Mouse (Mus musculus) midbrain, postnatal 0 days (tissue): ENCODE measurements around the gene Csf2. TPM values are rescaled to one million over a fixed set of nuclear protein-coding genes. Genes with fewer than 3 reads are reported as not detected.
A peak's percentile ranks its signal among the peaks of the same experiment; 100 is the strongest.
"Not testable (repeated sequence)": the region's sequence is repeated elsewhere in the genome, so short reads cannot be mapped to it uniquely, and the experiment has no call there.

Source experiments
- ATAC-seq: fragments of 200-750 bp; cut with Nextera tagmentation; 2 replicates; pipeline ENCODE4 v1.8.0; 2017; ENCODE audit warnings: moderate number of reproducible peaks, mild to moderate bottlenecking, moderate TSS enrichment, moderate library complexity; ENCODE audit not compliant: low FRiP score
- DNase-seq: peaks from one replicate; pipeline ENCODE4 v3.0.0-alpha.2; 2015; ENCODE audit warnings: low spot score
- H3K27ac ChIP-seq: fragments of 300-500 bp; sonication (generic); 2 replicates; pipeline ENCODE4 v1.5.1; 2014; ENCODE audit warnings: low read depth, mild to moderate bottlenecking, low read length, mixed read lengths
- H3K27me3 ChIP-seq: fragments of 300-500 bp; sonication (generic); 2 replicates; pipeline ENCODE4 v1.6.1; 2014; ENCODE audit warnings: low read length, control low read depth, mixed read lengths; ENCODE audit not compliant: insufficient read depth
- H3K36me3 ChIP-seq: fragments of 300-500 bp; sonication (generic); 2 replicates; pipeline ENCODE4 v1.6.1; 2014; ENCODE audit warnings: low read length, control low read depth, mixed read lengths; ENCODE audit not compliant: insufficient read depth
- H3K4me1 ChIP-seq: fragments of 300-500 bp; sonication (generic); 2 replicates; pipeline ENCODE4 v1.6.1; 2014; ENCODE audit warnings: mild to moderate bottlenecking, control low read depth, antibody characterized with exemption, low read length, mixed read lengths; ENCODE audit not compliant: insufficient read depth
- H3K4me2 ChIP-seq: fragments of 300-500 bp; sonication (generic); 2 replicates; pipeline ENCODE4 v1.6.1; 2014; ENCODE audit warnings: low read depth, mild to moderate bottlenecking, low read length, mixed read lengths; ENCODE audit not compliant: poor library complexity, severe bottlenecking
- H3K4me3 ChIP-seq: fragments of 300-500 bp; sonication (generic); 2 replicates; pipeline ENCODE4 v1.5.1; 2014; ENCODE audit warnings: low read depth, mild to moderate bottlenecking, low read length, moderate library complexity
- H3K9ac ChIP-seq: fragments of 300-500 bp; sonication (generic); replicated peaks from 2 replicates; pipeline ENCODE4 v1.6.1; 2014; ENCODE audit warnings: mild to moderate bottlenecking, low read length, moderate library complexity, mixed read lengths; ENCODE audit not compliant: poor library complexity, severe bottlenecking
- H3K9me3 ChIP-seq: fragments of 300-500 bp; sonication (generic); 2 replicates; pipeline ENCODE4 v1.6.1; 2016; ENCODE audit warnings: low read length, control low read depth
- CTCF ChIP-seq: IDR thresholded peaks from 2 replicates; pipeline ENCODE4 v1.5.1; 2016; ENCODE audit warnings: antibody characterized with exemption, mild to moderate bottlenecking
- WGBS: fragments of 180-500 bp; shearing (Covaris S2); extraction: QIAGEN DNeasy Blood & Tissue Kit; methylation state at CpG from one replicate; pipeline ENCODE4 v1.1.7; 2014; 5-methylcytosine and 5-hydroxymethylcytosine counted together
- polyA plus RNA-seq: library from polyadenylated mRNA; unstranded; fragments of >200 nt; fragmentation: Nextera tagmentation; extraction: Ambion mirVana; gene quantifications from 2 replicates; pipeline ENCODE4 v1.2.1, GENCODE M21; 2015
- total RNA-seq: library from RNA; depleted of rRNA; stranded (reverse); fragments of >200 nt; gene quantifications from 2 replicates; pipeline ENCODE4 v1.2.3, GENCODE M21; 2014; rRNA removed

The Csf2 gene
- not detected in 2 replicates for total RNA-seq
- not detected in 2 replicates for polyA plus RNA-seq

DNA sequence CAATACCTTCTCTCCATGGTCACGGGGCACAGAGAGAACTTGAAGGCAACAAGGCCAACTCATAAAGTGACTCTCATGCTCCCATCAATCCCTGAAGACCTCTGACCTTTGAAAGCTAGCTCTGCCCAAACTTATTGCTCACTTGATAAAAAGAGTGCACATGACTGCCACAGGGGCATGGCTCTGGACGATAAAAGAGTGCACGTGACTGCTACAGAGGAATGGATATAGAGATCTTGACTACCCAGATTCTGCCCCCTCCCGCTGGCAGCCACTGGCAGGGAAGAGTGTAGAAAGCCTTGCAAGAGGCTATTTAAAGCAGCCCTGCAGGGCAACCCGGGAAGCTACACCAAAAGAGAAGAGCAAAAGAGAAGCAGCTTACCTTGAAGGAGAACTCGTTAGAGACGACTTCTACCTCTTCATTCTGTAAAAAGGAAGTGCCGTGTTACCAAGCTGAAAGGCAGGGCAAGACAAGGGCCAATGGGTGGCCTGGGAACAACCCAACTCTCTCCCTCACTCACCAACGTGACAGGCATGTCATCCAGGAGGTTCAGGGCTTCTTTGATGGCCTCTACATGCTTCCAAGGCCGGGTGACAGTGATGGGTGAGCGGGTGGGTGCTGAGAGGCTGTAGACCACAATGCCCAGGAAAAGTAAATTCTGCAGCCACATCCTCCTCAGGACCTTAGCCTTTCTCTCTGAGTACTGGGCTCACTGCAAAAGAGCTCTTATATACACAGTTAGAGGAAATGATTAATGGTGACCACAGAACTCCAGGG is at the start of gene Csf2:
Csf2 (minus strand) TSS at position 728 of the 778 bp plus-strand sequence.
- no peak for TF ChIP-seq CTCF
- Histone ChIP-seq H3K27ac (no peak within 1 kb of the TSS), H3K27me3 (no peaks in the 10 kb centered on the region), H3K36me3 (no peaks in the 10 kb centered on the region), H3K4me2 (no peak within 1 kb of the TSS), H3K4me1 (no peaks in the 10 kb centered on the region), H3K9ac (no peak within 1 kb of the TSS), H3K4me3 (no peak within 1 kb of the TSS), H3K9me3 (no peaks in the 10 kb centered on the region)
- ATAC-seq, result no peak
- WGBS, result 61% methylated on average over 11 of the region's 11 CpGs
- DNase-seq, result no peak

DNA sequence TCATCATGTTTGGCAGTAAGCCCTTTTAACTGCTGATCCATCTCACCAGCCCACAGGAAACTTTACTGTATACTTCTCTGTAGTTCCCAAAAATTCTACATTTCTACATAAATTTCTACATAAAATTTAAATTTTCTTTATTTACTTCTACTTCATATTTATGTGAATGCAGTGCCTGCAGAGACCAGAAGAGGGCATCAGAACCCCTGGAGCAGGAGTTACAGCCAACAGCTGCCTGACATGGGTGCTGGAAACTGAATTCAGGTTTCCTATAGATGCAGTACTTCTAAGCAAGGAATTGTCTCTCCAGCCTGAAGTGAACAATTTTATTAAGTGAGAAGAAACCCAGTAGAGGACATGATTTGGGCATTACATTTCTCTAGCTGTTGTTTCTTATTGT is 49.3 kb upstream of the Csf2 start:
- no peaks in the 10 kb centered on the region for H3K9me3 ChIP-seq
- peaks cover 11% of the 10 kb centered on the region for H3K4me1 ChIP-seq
- no peaks in the 10 kb centered on the region for H3K36me3 ChIP-seq
- peak; percentile 29 for TF ChIP-seq CTCF
- no peak overlapping the region for H3K27ac ChIP-seq
- H3K9ac ChIP-seq, result no peak overlapping the region
- no peaks in the 10 kb centered on the region for H3K27me3 ChIP-seq
- no peak overlapping the region for H3K4me3 ChIP-seq
- ATAC-seq (no peak), DNase-seq (no peak)
- no peak overlapping the region for H3K4me2 ChIP-seq

DNA sequence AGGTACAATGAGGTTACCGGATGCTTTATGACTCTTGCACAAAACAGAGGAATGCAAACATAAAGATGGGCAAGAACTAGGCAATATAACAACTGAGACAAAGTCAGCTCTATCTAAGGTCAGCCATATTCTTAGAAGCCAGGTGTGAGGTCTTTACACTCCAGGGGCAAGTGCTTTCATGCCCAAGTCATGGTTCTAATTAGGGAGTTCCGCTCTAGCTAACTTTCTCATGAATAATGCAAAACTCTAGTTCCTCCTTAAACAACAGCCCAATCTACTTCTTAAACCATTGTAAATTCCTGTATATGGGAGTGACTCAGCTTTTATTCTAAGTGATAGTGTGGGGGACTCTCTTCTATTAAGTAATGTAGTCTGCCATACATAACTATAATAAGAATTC is 48.0 kb upstream of the Csf2 start:
- 89% methylated on average over 2 of the region's 2 CpGs for WGBS
- not testable (repeated sequence) for DNase-seq, H3K4me2 ChIP-seq, H3K4me3 ChIP-seq, H3K9ac ChIP-seq, H3K27ac ChIP-seq, H3K36me3 ChIP-seq, ATAC-seq, H3K9me3 ChIP-seq, H3K4me1 ChIP-seq, H3K27me3 ChIP-seq

DNA sequence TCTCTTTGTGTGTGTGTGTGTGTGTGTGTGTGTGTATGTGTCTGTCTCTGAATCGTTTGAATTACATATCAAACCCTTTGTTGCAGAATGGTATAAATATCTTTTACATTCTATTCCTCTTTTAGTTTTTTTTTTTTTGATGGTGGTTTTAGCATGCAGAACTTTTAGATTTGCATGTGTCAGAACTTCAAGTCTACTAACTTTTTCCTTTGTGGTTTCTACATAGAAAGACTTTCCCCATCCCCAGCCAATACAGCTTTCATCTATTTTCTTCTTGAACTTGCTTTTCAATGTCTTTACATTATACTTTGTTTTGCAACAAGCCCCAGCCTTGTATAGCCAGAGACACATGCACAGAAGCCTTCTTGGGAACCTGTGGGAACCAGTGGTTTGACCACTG is 47.3 kb upstream of the Csf2 start:
- DNase-seq (no peak), ATAC-seq (no peak)
- Histone ChIP-seq H3K9me3 (no peaks in the 10 kb centered on the region), H3K4me1 (no peaks in the 10 kb centered on the region), H3K4me3 (no peak overlapping the region), H3K9ac (no peak overlapping the region), H3K27ac (no peak overlapping the region), H3K36me3 (no peaks in the 10 kb centered on the region), H3K4me2 (no peak overlapping the region), H3K27me3 (no peaks in the 10 kb centered on the region)
- no peak for TF ChIP-seq CTCF
- WGBS, result 100% methylated on average over 1 of the region's 1 CpGs

DNA sequence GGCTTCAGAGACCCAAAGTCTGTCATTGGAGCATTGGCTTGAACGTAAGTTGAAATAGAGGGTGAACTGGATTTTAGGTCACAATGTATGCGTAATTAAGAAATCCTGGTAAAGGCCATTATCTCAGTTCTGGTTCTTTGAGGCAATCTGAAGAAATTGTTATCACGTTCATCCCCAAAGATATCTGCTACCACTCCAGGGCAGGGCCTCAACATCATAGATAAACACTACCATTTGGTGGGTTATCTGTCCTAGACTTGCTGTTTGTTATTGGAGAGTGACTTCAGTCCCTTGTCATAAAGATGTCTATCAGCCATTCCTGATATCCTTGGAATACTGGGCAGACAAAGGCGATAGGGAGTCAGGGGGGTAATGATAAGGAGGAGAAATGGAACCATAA is 46.5 kb upstream of the Csf2 start:
- no peak for ATAC-seq
- H3K27me3 ChIP-seq, result no peaks in the 10 kb centered on the region
- no peaks in the 10 kb centered on the region for H3K36me3 ChIP-seq
- H3K4me3 ChIP-seq, result no peak overlapping the region
- DNase-seq, result no peak
- no peak overlapping the region for H3K9ac ChIP-seq
- H3K27ac ChIP-seq, result no peak overlapping the region
- no peaks in the 10 kb centered on the region for H3K4me1 ChIP-seq
- no peak for TF ChIP-seq CTCF
- no peak overlapping the region for H3K4me2 ChIP-seq
- H3K9me3 ChIP-seq, result no peaks in the 10 kb centered on the region
- 83% methylated on average over 4 of the region's 4 CpGs for whole genome bisulfite sequencing

DNA sequence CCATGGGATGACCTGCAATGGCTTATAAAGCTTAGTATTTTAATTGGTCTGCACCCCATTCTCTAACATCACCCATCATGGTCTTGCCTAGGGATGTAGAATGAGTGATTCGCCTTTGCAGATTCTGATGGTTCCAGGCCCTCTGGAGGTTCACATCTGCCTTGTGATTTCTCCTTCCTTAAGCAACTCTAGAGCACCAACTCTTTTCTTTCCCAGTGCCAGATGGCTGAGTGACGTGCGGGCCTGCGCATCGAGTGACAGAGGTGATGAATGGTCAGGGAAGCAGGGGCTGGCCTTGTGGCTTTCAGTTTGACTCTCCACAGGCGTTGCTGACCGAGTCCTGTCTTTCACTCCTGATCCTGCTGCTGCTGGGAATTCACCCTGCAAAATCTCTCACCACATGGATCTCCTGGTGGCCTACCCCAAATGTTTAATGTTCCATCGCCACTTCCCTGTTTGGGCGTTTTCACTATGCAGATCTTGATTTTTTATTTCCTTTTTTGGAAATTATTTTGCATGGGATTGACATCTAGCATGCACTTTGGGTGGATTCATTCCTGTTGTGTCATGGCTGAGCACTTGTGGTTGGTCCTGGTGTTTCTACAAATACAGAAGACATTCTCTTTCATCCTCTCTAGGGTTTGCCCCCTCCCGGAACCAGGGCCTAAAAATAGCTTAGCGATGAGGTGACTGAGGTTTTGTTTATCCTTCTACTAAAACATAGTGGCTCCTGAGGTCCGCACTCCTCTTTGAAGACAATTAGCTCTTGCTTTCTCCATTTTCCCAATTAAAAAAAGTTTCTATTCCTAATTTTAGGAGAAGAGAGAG is 44.7 kb upstream of the Csf2 start:
- 84% methylated on average over 12 of the region's 12 CpGs for whole genome bisulfite sequencing
- no peak overlapping the region for H3K4me3 ChIP-seq
- TF ChIP-seq CTCF, result no peak
- no peaks in the 10 kb centered on the region for H3K4me1 ChIP-seq
- no peak overlapping the region for H3K9ac ChIP-seq
- ATAC-seq (no peak), DNase-seq (no peak)
- no peaks in the 10 kb centered on the region for H3K27me3 ChIP-seq
- H3K36me3 ChIP-seq, result no peaks in the 10 kb centered on the region
- H3K9me3 ChIP-seq, result no peaks in the 10 kb centered on the region
- H3K4me2 ChIP-seq, result no peak overlapping the region
- no peak overlapping the region for H3K27ac ChIP-seq
